Mouse (Mus musculus): Measurements from ENCODE around the gene Hpse2. TPM values are rescaled to one million over a fixed set of nuclear protein-coding genes. Genes with fewer than 3 reads are reported as not detected.

Hpse2 gene
- polyA plus RNA-seq, 1 experiment, result not detected

- Histone ChIP-seq H3K4me3 (replicated peaks) (no peak overlapping the region), H3K27me3 (ENCODE audit: control insufficient read depth) (no peaks in the 10 kb centered on the region), H3K4me1 (ENCODE audit: control insufficient read depth) (no peaks in the 10 kb centered on the region), H3K9me3 (ENCODE audit: control insufficient read depth, low read length) (no peaks in the 10 kb centered on the region), H3K36me3 (ENCODE audit: control insufficient read depth) (no peaks in the 10 kb centered on the region)
- TF ChIP-seq GATA1 (IDR thresholded peaks at IDR 0.05; ENCODE audit: low read length), result no peak
- TF ChIP-seq TAL1 (IDR thresholded peaks at IDR 0.05; ENCODE audit: low read length), result no peak
These were observed 291.2 kb downstream of the Hpse2 start for GRCm38 (mm10) chr19:43096915-43097314.

GRCm38 (mm10) chr19:43087216-43087615, 300.9 kb downstream of the Hpse2 start:
- no peaks in the 10 kb centered on the region for H3K36me3 ChIP-seq (ENCODE audit: control insufficient read depth)
- H3K4me1 ChIP-seq (ENCODE audit: control insufficient read depth), result no peaks in the 10 kb centered on the region
- H3K27me3 ChIP-seq (ENCODE audit: control insufficient read depth), result no peaks in the 10 kb centered on the region
- H3K4me3 ChIP-seq (replicated peaks), result no peak overlapping the region
- no peak for TF ChIP-seq TAL1 (IDR thresholded peaks at IDR 0.05; ENCODE audit: low read length)
- TF ChIP-seq GATA1 (IDR thresholded peaks at IDR 0.05; ENCODE audit: low read length), result no peak
- H3K9me3 ChIP-seq (ENCODE audit: control insufficient read depth, low read length), result no peaks in the 10 kb centered on the region

GRCm38 (mm10) chr19:43064155-43064554, 324.0 kb downstream of the Hpse2 start:
- H3K4me1 ChIP-seq (ENCODE audit: control insufficient read depth), result no peaks in the 10 kb centered on the region
- no peak overlapping the region for H3K4me3 ChIP-seq (replicated peaks)
- H3K27me3 ChIP-seq (ENCODE audit: control insufficient read depth), result no peaks in the 10 kb centered on the region
- TF ChIP-seq TAL1 (IDR thresholded peaks at IDR 0.05; ENCODE audit: low read length) (no peak), GATA1 (IDR thresholded peaks at IDR 0.05; ENCODE audit: low read length) (no peak)
- no peaks in the 10 kb centered on the region for H3K9me3 ChIP-seq (ENCODE audit: control insufficient read depth, low read length)
- no peaks in the 10 kb centered on the region for H3K36me3 ChIP-seq (ENCODE audit: control insufficient read depth)

GRCm38 (mm10) chr19:43044506-43044905, 343.6 kb downstream of the Hpse2 start:
- no peaks in the 10 kb centered on the region for H3K36me3 ChIP-seq (ENCODE audit: control insufficient read depth)
- no peaks in the 10 kb centered on the region for H3K4me1 ChIP-seq (ENCODE audit: control insufficient read depth)
- no peak overlapping the region for H3K4me3 ChIP-seq (replicated peaks)
- H3K9me3 ChIP-seq (ENCODE audit: control insufficient read depth, low read length), result no peaks in the 10 kb centered on the region
- H3K27me3 ChIP-seq (ENCODE audit: control insufficient read depth), result no peaks in the 10 kb centered on the region
- TF ChIP-seq TAL1 (IDR thresholded peaks at IDR 0.05; ENCODE audit: low read length) (no peak), GATA1 (IDR thresholded peaks at IDR 0.05; ENCODE audit: low read length) (no peak)

GRCm38 (mm10) chr19:43042721-43043120, 345.4 kb downstream of the Hpse2 start:
- no peaks in the 10 kb centered on the region for H3K4me1 ChIP-seq (ENCODE audit: control insufficient read depth)
- no peaks in the 10 kb centered on the region for H3K9me3 ChIP-seq (ENCODE audit: control insufficient read depth, low read length)
- no peak for TF ChIP-seq TAL1 (IDR thresholded peaks at IDR 0.05; ENCODE audit: low read length)
- H3K4me3 ChIP-seq (replicated peaks), result no peak overlapping the region
- H3K27me3 ChIP-seq (ENCODE audit: control insufficient read depth), result no peaks in the 10 kb centered on the region
- no peaks in the 10 kb centered on the region for H3K36me3 ChIP-seq (ENCODE audit: control insufficient read depth)

- Histone ChIP-seq H3K4me3 (replicated peaks) (no peak overlapping the region), H3K4me1 (ENCODE audit: control insufficient read depth) (no peaks in the 10 kb centered on the region), H3K9me3 (ENCODE audit: control insufficient read depth, low read length) (no peaks in the 10 kb centered on the region), H3K36me3 (ENCODE audit: control insufficient read depth) (no peaks in the 10 kb centered on the region), H3K27me3 (ENCODE audit: control insufficient read depth) (no peaks in the 10 kb centered on the region)
- TF ChIP-seq GATA1 (IDR thresholded peaks at IDR 0.05; ENCODE audit: low read length) (no peak), TAL1 (IDR thresholded peaks at IDR 0.05; ENCODE audit: low read length) (no peak)
These were observed 345.9 kb downstream of the Hpse2 start for GRCm38 (mm10) chr19:43042211-43042610.

- TF ChIP-seq TAL1 (IDR thresholded peaks at IDR 0.05; ENCODE audit: low read length) (no peak), GATA1 (IDR thresholded peaks at IDR 0.05; ENCODE audit: low read length) (no peak)
- H3K36me3 ChIP-seq (ENCODE audit: control insufficient read depth), result no peaks in the 10 kb centered on the region
- H3K9me3 ChIP-seq (ENCODE audit: control insufficient read depth, low read length), result no peaks in the 10 kb centered on the region
- no peaks in the 10 kb centered on the region for H3K27me3 ChIP-seq (ENCODE audit: control insufficient read depth)
- H3K4me3 ChIP-seq (replicated peaks), result no peak overlapping the region
- H3K4me1 ChIP-seq (ENCODE audit: control insufficient read depth), result no peaks in the 10 kb centered on the region
These were observed 351.8 kb downstream of the Hpse2 start for GRCm38 (mm10) chr19:43036381-43036780.

GRCm38 (mm10) chr19:43027305-43027704, 360.9 kb downstream of the Hpse2 start:
- Histone ChIP-seq H3K27me3 (ENCODE audit: control insufficient read depth) (no peaks in the 10 kb centered on the region), H3K4me1 (ENCODE audit: control insufficient read depth) (no peaks in the 10 kb centered on the region), H3K36me3 (ENCODE audit: control insufficient read depth) (no peaks in the 10 kb centered on the region), H3K4me3 (replicated peaks) (no peak overlapping the region), H3K9me3 (ENCODE audit: control insufficient read depth, low read length) (no peaks in the 10 kb centered on the region)
- TF ChIP-seq TAL1 (IDR thresholded peaks at IDR 0.05; ENCODE audit: low read length) (no peak), GATA1 (IDR thresholded peaks at IDR 0.05; ENCODE audit: low read length) (no peak)

GRCm38 (mm10) chr19:43022611-43023173, 365.5 kb downstream of the Hpse2 start:
- Histone ChIP-seq H3K9me3 (ENCODE audit: control insufficient read depth, low read length) (no peaks in the 10 kb centered on the region), H3K4me1 (ENCODE audit: control insufficient read depth) (no peaks in the 10 kb centered on the region), H3K36me3 (ENCODE audit: control insufficient read depth) (no peaks in the 10 kb centered on the region), H3K27me3 (ENCODE audit: control insufficient read depth) (no peaks in the 10 kb centered on the region), H3K4me3 (replicated peaks) (no peak overlapping the region)
- TF ChIP-seq GATA1 (IDR thresholded peaks at IDR 0.05; ENCODE audit: low read length), result no peak
- no peak for TF ChIP-seq TAL1 (IDR thresholded peaks at IDR 0.05; ENCODE audit: low read length)

GRCm38 (mm10) chr19:43018792-43019191, 369.4 kb downstream of the Hpse2 start:
- no peaks in the 10 kb centered on the region for H3K4me1 ChIP-seq (ENCODE audit: control insufficient read depth)
- no peaks in the 10 kb centered on the region for H3K27me3 ChIP-seq (ENCODE audit: control insufficient read depth)
- no peak overlapping the region for H3K4me3 ChIP-seq (replicated peaks)
- H3K36me3 ChIP-seq (ENCODE audit: control insufficient read depth), result no peaks in the 10 kb centered on the region
- H3K9me3 ChIP-seq (ENCODE audit: control insufficient read depth, low read length), result no peaks in the 10 kb centered on the region
- TF ChIP-seq GATA1 (IDR thresholded peaks at IDR 0.05; ENCODE audit: low read length) (no peak), TAL1 (IDR thresholded peaks at IDR 0.05; ENCODE audit: low read length) (no peak)
